Mouse (Mus musculus) telencephalon, adult 2 months (tissue): Measurements from ENCODE around the gene Kcnip3.

Experiments
- DNase-seq: peaks from one replicate; pipeline ENCODE4 v3.0.0-alpha.2; 2011; ENCODE audit warnings: low read depth, low spot score

The Kcnip3 gene

DNA sequence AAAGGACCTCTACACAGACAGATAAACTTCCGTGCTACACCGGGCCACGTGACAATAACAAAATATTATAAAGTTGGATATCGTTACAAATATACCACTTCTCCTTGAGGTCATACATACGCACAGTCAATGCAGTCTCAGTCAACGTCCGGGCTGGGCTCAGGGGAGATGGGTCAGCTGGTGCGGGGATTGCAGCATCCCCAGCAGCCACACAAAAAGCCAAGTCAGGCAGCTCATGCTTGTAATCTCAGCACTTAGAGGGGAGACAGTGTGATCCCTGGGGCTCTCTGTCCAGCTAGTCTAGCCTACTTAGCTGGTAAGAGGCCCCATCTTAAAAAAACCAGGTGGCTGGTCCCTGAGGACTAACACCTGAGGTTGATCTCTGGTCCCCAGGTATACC, 50.6 kb downstream of the Kcnip3 start:
- no peak for DNase-seq

GRCm38 (mm10) chr2:127470661-127471060, 51.2 kb downstream of the Kcnip3 start:
- DNase-seq: no peak

DNA sequence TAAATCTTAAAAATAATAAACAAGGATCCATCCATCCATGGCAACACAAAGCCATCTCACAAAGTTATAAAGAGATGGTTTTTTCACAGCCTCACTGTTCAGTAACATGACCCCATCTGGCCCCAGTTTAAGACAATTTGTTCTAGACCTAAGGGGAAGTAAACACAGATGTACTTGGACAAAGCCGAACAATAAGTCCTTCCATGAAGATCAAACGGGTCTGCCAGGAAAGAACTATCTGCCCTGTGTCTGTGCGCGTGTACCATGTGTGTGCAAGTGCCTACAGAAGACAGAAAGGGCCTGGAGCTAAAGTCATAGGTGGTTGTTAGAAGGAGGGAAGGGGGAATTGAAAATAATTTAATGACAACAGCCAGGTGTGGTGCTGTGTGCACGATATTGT, 51.7 kb downstream of the Kcnip3 start:
- no peak for DNase-seq

GRCm38 (mm10) chr2:127462314-127462713, 59.6 kb downstream of the Kcnip3 start:
- DNase-seq: no peak

- no peak for DNase-seq
These were observed 60.5 kb downstream of the Kcnip3 start for GRCm38 (mm10) chr2:127461351-127461750.

- no peak for DNase-seq
These were observed 62.6 kb downstream of the Kcnip3 start for GRCm38 (mm10) chr2:127459341-127459740.

- no peak for DNase-seq
These were observed 68.1 kb downstream of the Kcnip3 start for GRCm38 (mm10) chr2:127453764-127454163.

DNA sequence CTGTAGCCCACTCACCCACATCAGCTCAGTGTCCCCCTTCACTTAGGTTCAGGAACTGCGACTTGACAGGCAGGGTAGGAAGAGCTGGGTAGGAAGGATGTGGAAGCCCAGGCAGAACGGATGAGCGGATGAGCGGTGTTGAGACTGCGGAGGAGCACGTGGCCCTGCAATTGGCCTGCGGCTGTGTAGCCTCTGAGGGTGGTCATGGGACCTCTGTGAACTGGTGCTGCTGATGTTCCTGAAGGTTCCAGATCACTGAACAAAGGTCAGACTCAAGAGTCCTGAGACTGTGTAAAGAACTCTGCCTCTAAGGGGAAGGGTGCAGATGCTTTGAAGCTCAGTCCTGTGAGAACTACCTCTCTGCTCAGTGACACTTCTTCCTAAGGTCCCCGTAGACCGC, 68.8 kb downstream of the Kcnip3 start:
- DNase-seq: no peak

GRCm38 (mm10) chr2:127451748-127452147, 70.1 kb downstream of the Kcnip3 start:
- no peak for DNase-seq

DNA sequence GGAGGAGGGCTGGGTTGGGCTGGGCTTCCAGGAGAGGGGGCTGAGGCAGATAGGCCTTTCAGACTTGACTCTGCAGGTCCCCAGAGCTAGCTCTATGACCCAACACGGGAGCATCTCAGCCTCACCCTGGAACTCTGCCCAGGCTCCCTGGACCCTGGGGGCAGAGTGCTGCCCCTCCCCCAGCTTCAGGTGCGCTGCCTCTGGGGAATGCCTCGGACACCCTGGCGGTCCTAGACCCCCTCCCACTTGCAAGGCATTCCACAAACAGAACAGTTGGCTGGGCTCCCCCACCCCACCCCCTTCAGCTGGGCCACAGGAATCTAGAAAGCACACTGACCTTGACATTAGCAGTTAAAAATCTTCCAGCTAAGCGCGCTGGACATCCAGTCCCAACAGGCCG, 72.2 kb downstream of the Kcnip3 start:
- DNase-seq: no peak

DNA sequence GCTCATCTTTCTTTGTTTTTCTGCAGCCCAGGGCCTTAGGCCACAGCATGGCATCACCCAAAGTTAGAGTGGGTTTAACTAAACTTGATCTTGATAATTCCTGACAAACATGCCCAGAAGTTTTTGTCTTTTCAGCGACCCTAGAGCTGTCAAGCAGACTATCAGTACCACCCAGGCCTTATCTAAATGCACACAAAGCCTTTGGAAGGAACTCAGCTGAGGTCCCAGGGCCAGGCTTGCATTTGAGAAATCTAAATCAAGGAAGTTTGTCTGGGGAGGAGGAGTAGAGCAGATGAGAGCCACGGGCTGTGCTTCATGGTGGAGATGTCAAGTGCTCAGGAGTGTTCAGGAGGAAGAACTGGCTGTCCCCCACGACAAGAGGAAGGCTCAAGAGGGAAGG, 75.0 kb downstream of the Kcnip3 start:
- no peak for DNase-seq

GRCm38 (mm10) chr2:127444055-127444789, 77.7 kb downstream of the Kcnip3 start, which contains the start of gene Fahd2a:
Fahd2a (minus strand) TSS chr2:127444565.
- DNase-seq: peak; percentile 92

- peak; percentile 57 for DNase-seq
These were observed 84.2 kb downstream of the Kcnip3 start for GRCm38 (mm10) chr2:127437697-127438096.

DNA sequence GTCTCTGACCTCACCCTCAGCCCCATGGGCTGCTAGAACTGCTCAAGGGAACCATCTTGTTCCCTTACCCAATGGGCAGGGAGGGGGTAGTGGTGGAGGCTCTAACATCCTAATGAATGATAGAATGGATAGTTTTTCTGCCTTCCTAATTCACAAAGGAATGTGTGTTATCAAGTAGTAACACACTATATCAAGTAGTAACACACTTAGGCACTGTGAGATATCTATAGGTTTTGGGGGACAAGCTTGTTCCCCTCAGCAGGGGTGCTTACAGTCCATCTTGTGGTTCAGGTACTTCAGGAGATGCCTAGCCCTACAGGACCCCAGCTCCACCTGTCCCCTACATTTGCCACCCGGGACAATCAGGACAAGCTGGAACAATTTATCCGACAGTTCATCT, 86.3 kb downstream of the Kcnip3 start:
- no peak for DNase-seq

GRCm38 (mm10) chr2:127435135-127435534, 86.8 kb downstream of the Kcnip3 start:
- DNase-seq: no peak

GRCm38 (mm10) chr2:127433487-127434295, 88.2 kb downstream of the Kcnip3 start:
- no peak for DNase-seq

DNA sequence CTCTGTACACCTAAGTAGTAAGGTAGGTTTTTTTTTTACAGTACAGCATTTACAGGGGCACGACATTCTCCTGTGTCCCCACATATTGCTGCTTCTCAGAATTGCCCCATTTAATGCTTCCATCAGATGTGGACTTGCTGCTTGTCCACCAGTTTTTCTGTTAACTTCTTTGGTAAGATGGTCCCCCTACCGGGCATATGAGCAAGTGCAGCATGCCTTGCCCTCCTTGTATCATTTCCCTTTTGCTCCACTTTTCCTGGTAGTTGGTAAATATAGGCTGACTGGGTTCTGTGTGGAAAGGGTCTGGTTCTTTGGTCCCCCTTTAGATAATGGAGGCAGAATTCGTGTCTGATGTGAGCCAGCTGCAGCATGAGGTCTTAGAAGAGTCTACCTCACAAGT, 91.7 kb downstream of the Kcnip3 start:
- DNase-seq: peak; percentile 24

- DNase-seq: no peak
These were observed 96.9 kb downstream of the Kcnip3 start, which contains the start of gene Gpat2 for GRCm38 (mm10) chr2:127424977-127425376. Gpat2 (plus strand) TSS chr2:127425199.

DNA sequence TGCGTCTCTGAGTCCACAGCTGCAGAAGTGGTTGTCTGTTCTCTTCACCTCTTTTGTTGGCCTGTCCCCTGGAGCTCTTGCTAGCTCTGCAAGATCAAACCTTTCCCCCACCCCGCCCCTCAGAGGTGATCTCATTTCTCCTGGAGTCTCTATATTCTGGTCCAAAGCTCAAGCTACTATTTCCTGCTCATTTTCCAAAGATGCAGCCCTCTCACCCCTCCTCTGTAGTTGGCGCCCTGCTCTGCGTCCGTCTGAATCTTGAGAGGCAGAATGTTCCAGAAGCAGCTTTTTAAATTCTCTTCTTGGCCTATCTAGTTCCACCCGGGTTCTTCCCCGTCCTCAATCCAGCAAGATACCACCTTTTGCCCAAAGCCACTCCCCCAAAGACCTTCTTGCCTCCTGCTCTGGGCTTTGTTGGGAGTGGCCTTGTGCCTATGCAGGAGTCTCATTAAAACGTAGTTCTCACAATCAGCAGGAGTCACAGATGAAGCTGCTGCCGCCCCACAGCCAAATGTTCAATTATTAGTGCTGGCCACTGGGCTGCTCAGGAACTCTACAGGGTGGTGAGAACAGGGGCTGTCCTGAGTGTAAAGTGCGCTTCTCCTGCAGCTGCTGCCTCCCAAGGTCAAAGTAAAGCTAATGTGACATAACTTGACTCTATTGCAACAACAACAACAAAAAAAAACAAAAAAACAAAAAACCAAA, 103.5 kb downstream of the Kcnip3 start:
- no peak for DNase-seq

DNA sequence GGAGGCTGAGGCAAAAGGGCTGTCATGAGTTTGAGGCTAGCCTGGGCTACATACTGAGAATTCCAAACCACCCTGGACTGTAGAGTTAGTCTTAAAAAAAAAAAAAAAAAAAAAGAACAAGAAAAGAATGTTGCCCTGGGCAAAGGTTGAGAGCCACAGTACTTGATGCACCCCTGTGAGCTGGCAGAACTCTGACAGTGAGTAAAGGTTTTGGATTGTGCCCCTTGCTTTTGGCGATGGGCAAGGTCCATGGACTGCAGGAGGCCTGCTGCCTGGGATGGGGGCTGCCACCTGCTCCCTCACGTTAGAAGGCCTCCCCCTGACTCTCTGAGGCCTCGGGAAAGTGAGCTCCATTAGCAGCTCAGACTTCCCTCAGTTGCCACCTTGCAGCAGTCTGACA, 105.2 kb downstream of the Kcnip3 start:
- no peak for DNase-seq

DNA sequence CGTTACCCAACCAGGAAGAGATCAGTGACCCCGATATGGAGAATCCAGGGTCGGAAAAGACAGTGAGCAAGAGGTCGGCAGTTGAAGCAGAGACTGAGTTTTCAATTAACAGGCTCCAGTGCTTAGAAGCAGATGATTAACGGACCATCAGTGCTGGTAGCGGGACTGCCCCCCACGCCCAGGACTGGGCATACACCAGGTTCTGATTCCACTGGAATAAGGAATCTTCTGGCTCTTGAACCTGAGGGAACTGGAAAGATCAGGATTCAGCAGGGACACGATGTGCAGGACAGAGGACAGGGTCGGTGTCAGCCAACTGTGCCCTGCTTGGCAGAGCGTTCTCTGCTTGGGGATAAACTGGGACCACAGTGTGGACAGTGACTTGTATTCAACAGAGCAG, 106.1 kb downstream of the Kcnip3 start:
- DNase-seq: no peak

DNA sequence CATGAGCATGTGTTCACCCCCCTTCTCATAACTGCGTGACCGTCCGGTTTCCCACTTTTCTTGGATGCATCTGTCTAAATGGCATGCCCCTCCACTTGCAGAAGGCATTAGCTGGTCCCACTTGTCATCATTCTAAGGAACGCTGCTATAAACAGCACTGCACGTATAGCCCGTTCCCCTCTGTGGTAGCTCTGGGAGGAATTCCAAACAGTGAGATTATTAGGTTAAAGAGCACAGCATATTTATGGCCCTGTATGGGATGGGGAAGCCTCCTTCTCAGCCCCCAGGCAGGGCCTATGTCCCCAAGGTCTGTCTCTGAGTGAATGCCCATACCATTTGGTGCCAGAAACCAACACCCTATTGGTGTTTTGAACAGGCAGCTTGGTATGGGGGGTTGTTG, 110.8 kb downstream of the Kcnip3 start:
- DNase-seq: no peak
